Mouse (Mus musculus): ENCODE measurements around the gene Tnrc6c. TPM values are rescaled to one million over a fixed set of nuclear protein-coding genes. Genes with fewer than 3 reads are reported as not detected.

Tnrc6c gene
- polyA plus RNA-seq, 1 experiment from 2014 or later: 2.4 TPM

- H3K9ac ChIP-seq: no peak overlapping the region
- WGBS (ENCODE audit: insufficient replicate concordance): 21% methylated on average over 7 of the region's 7 CpGs
- no peak overlapping the region for H3K4me3 ChIP-seq (replicated peaks)
- H3K9me3 ChIP-seq (replicated peaks): no peaks in the 10 kb centered on the region
- ATAC-seq (ENCODE audit: insufficient read depth): no peak
- H3K4me2 ChIP-seq: no peak overlapping the region
- H3K36me3 ChIP-seq (replicated peaks): no peaks in the 10 kb centered on the region
- 0 out of 2 replicates have a peak, but pooled peaks cover 3% of the 10 kb centered on the region for H3K4me1 ChIP-seq (replicated peaks)
- H3K27me3 ChIP-seq: peaks cover 68% of the 10 kb centered on the region
- no peak overlapping the region for H3K27ac ChIP-seq (replicated peaks)
Measured at GRCm38 (mm10) chr11:117618774-117619173, 35.3 kb upstream of the Tnrc6c start.

DNA sequence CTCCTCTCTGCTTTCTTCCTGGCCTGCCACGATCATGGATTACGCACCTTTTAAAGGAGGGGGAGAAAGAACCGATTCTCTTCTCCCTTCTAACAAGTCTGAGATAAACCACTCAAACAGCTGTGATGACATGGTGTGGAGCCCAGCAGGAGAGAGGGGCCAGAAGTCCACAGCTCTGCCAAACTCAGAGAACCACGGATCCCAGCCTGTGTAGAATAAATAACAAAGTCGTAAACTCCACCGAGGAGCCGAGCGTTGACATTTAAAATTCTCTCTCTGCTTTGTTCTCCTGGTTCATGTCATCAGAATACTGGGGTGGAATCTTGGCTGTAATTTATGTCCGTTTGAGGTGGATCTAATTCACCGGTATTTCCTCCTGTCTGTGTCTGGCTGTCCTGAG is 34.5 kb upstream of the Tnrc6c start:
- no peak overlapping the region for H3K27ac ChIP-seq (replicated peaks)
- H3K4me3 ChIP-seq (replicated peaks): no peak overlapping the region
- WGBS (ENCODE audit: insufficient replicate concordance): 34% methylated on average over 10 of the region's 10 CpGs
- ATAC-seq (ENCODE audit: insufficient read depth): no peak
- no peak overlapping the region for H3K9ac ChIP-seq
- H3K4me2 ChIP-seq: no peak overlapping the region
- no peaks in the 10 kb centered on the region for H3K36me3 ChIP-seq (replicated peaks)
- 0 out of 2 replicates have a peak, but pooled peaks cover 3% of the 10 kb centered on the region for H3K4me1 ChIP-seq (replicated peaks)
- no peaks in the 10 kb centered on the region for H3K9me3 ChIP-seq (replicated peaks)
- H3K27me3 ChIP-seq: peaks cover 62% of the 10 kb centered on the region

DNA sequence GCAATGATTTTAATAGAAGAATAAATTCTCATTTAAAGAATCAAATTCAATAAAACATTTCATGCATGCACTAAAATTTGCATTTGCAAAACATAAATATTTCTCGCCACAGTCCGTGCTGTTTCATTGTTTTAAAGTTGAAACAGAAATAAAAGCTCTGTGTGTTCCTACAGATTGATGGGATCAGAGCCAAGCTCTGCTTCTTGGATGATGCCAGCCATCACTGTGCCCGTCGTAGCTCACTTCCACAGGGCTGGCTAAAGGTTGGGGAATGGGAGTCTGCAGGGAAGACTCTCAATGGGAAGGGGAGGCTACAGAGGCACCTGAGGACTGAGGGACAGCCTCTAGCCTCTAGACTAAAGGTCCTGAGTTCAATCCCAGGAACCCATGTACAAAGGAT is 28.9 kb upstream of the Tnrc6c start:
- WGBS (ENCODE audit: insufficient replicate concordance): 68% methylated on average over 4 of the region's 4 CpGs
- H3K9me3 ChIP-seq (replicated peaks): no peaks in the 10 kb centered on the region
- H3K27me3 ChIP-seq: peaks cover 52% of the 10 kb centered on the region
- ATAC-seq (ENCODE audit: insufficient read depth): no peak
- H3K4me1 ChIP-seq (replicated peaks): no peaks in the 10 kb centered on the region
- H3K4me3 ChIP-seq (replicated peaks): no peak overlapping the region
- H3K9ac ChIP-seq: no peak overlapping the region
- H3K36me3 ChIP-seq (replicated peaks): no peaks in the 10 kb centered on the region
- H3K27ac ChIP-seq (replicated peaks): no peak overlapping the region
- H3K4me2 ChIP-seq: no peak overlapping the region

- H3K9me3 ChIP-seq (replicated peaks): no peaks in the 10 kb centered on the region
- no peak for ATAC-seq (ENCODE audit: insufficient read depth)
- no peak overlapping the region for H3K4me3 ChIP-seq (replicated peaks)
- no peak overlapping the region for H3K4me2 ChIP-seq
- peaks cover 45% of the 10 kb centered on the region for H3K27me3 ChIP-seq
- no peak overlapping the region for H3K9ac ChIP-seq
- no peak overlapping the region for H3K27ac ChIP-seq (replicated peaks)
- 40% methylated on average over 6 of the region's 6 CpGs for WGBS (ENCODE audit: insufficient replicate concordance)
- H3K36me3 ChIP-seq (replicated peaks): no peaks in the 10 kb centered on the region
- H3K4me1 ChIP-seq (replicated peaks): no peaks in the 10 kb centered on the region
Measured at GRCm38 (mm10) chr11:117626557-117626956, 27.5 kb upstream of the Tnrc6c start.

- no peak overlapping the region for H3K4me3 ChIP-seq (replicated peaks)
- H3K4me1 ChIP-seq (replicated peaks): no peaks in the 10 kb centered on the region
- no peak overlapping the region for H3K27ac ChIP-seq (replicated peaks)
- WGBS (ENCODE audit: insufficient replicate concordance): 22% methylated on average over 5 of the region's 5 CpGs
- no peak overlapping the region for H3K4me2 ChIP-seq
- H3K27me3 ChIP-seq: peaks cover 41% of the 10 kb centered on the region
- no peaks in the 10 kb centered on the region for H3K9me3 ChIP-seq (replicated peaks)
- no peak overlapping the region for H3K9ac ChIP-seq
- ATAC-seq (ENCODE audit: insufficient read depth): no peak
- no peaks in the 10 kb centered on the region for H3K36me3 ChIP-seq (replicated peaks)
Measured at GRCm38 (mm10) chr11:117627060-117627562, 27.0 kb upstream of the Tnrc6c start.

DNA sequence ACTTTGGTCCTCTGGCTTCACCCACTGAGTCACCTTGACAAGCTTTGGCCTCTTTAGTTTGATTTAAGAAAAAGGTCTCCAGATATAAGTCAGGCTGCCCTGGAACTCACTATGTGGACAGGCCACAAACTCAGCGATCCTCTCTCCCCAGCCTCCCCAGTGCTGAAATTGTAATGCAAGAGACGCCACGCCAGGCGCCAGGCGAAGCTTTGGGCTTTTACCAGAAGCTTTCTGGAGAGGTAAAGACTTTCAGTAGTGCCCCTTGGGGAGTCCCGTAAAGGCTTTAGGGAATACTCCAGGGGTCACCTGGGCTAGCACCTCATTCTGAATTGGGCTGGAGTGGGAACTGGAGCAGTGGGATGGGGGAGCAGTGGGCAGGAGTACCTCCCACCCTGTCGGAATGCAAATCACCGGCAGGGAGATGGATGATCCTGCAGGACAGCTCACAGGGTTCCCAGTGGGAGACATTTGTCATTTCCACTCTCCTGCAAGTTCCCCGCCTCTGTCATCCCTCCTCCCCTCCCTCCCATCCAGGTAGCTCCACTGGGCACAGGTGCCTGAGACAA is 26.3 kb upstream of the Tnrc6c start:
- no peaks in the 10 kb centered on the region for H3K4me1 ChIP-seq (replicated peaks)

GRCm38 (mm10) chr11:117628312-117628779 is 25.7 kb upstream of the Tnrc6c start:
- no peak overlapping the region for H3K4me3 ChIP-seq (replicated peaks)
- ATAC-seq (ENCODE audit: insufficient read depth): no peak
- H3K4me2 ChIP-seq: no peak overlapping the region
- 16% methylated on average over 9 of the region's 9 CpGs for WGBS (ENCODE audit: insufficient replicate concordance)
- no peaks in the 10 kb centered on the region for H3K9me3 ChIP-seq (replicated peaks)
- H3K27me3 ChIP-seq: peaks cover 41% of the 10 kb centered on the region
- H3K27ac ChIP-seq (replicated peaks): no peak overlapping the region
- no peak overlapping the region for H3K9ac ChIP-seq
- H3K36me3 ChIP-seq (replicated peaks): no peaks in the 10 kb centered on the region
- no peaks in the 10 kb centered on the region for H3K4me1 ChIP-seq (replicated peaks)

More for the DNA sequence above, 26.3 kb upstream of the Tnrc6c start:
- Histone ChIP-seq H3K27ac (replicated peaks) (no peak overlapping the region), H3K9me3 (replicated peaks) (no peaks in the 10 kb centered on the region), H3K27me3 (peaks cover 41% of the 10 kb centered on the region), H3K9ac (no peak overlapping the region), H3K36me3 (replicated peaks) (no peaks in the 10 kb centered on the region), H3K4me3 (replicated peaks) (no peak overlapping the region), H3K4me2 (no peak overlapping the region)
- ATAC-seq (ENCODE audit: insufficient read depth): no peak
- 17% methylated on average over 9 of the region's 9 CpGs for WGBS (ENCODE audit: insufficient replicate concordance)

DNA sequence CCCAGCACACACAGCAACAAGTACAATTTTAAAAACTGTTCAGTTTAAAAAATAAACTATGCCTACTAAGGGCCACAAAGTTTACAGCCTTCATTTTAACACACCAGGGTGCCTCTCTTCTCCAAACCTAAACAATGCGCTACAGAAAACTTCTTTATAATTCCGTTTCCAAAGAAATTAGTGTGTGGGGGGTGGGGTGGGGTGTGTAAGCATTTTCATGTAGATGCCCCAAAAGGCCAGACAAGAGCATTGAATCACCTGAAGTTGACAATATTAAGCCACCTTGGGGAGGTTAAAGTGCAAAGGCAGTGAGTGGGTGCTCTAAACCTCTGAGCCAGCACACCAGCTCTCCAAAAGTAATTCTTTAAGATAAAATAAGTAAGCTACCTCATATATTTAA is 24.2 kb upstream of the Tnrc6c start:
- H3K27ac ChIP-seq (replicated peaks): no peak overlapping the region
- ATAC-seq (ENCODE audit: insufficient read depth): no peak
- H3K9me3 ChIP-seq (replicated peaks): no peaks in the 10 kb centered on the region
- no peaks in the 10 kb centered on the region for H3K36me3 ChIP-seq (replicated peaks)
- H3K4me3 ChIP-seq (replicated peaks): no peak overlapping the region
- no peak overlapping the region for H3K4me2 ChIP-seq
- no peak overlapping the region for H3K9ac ChIP-seq
- H3K27me3 ChIP-seq: peaks cover 41% of the 10 kb centered on the region
- H3K4me1 ChIP-seq (replicated peaks): no peaks in the 10 kb centered on the region
- 65% methylated on average over 2 of the region's 2 CpGs for WGBS (ENCODE audit: insufficient replicate concordance)

- Histone ChIP-seq H3K4me1 (replicated peaks) (no peaks in the 10 kb centered on the region), H3K4me3 (replicated peaks) (no peak overlapping the region), H3K9ac (no peak overlapping the region), H3K36me3 (replicated peaks) (no peaks in the 10 kb centered on the region), H3K4me2 (no peak overlapping the region), H3K9me3 (replicated peaks) (no peaks in the 10 kb centered on the region), H3K27me3 (peaks cover 41% of the 10 kb centered on the region), H3K27ac (replicated peaks) (no peak overlapping the region)
- ATAC-seq (ENCODE audit: insufficient read depth): no peak
- 66% methylated on average over 11 of the region's 11 CpGs for WGBS (ENCODE audit: insufficient replicate concordance)
Measured at GRCm38 (mm10) chr11:117630868-117631565, 23.1 kb upstream of the Tnrc6c start.

DNA sequence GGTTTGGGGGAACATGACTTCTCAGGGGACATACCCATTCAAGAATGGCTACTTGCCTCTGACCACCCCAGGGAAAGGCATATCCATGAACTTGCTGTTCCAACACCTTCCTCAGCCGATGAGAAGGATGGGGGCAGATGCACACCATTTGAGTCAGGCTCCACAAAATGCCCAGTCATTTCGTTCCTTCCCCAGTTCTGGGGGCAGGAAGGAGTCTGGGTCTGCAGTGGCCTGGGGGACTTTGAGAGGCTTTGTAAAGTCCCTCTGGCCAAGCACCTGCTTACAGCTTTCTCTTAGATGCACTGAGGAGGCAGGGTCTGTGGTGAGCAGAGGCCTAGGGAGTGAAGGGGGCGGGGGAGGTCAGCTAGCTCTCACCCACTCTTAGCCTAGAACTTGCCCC is 20.8 kb upstream of the Tnrc6c start:
- no peak overlapping the region for H3K9ac ChIP-seq
- no peak for ATAC-seq (ENCODE audit: insufficient read depth)
- no peaks in the 10 kb centered on the region for H3K9me3 ChIP-seq (replicated peaks)
- no peaks in the 10 kb centered on the region for H3K4me1 ChIP-seq (replicated peaks)
- H3K27ac ChIP-seq (replicated peaks): no peak overlapping the region
- WGBS (ENCODE audit: insufficient replicate concordance): 62% methylated on average over 3 of the region's 3 CpGs
- no peak overlapping the region for H3K4me2 ChIP-seq
- peaks cover 34% of the 10 kb centered on the region for H3K27me3 ChIP-seq
- no peaks in the 10 kb centered on the region for H3K36me3 ChIP-seq (replicated peaks)
- no peak overlapping the region for H3K4me3 ChIP-seq (replicated peaks)

GRCm38 (mm10) chr11:117638386-117638785 is 15.7 kb upstream of the Tnrc6c start:
- Histone ChIP-seq H3K9ac (no peak overlapping the region), H3K4me3 (replicated peaks) (no peak overlapping the region), H3K27me3 (peaks cover 44% of the 10 kb centered on the region), H3K36me3 (replicated peaks) (no peaks in the 10 kb centered on the region), H3K27ac (replicated peaks) (no peak overlapping the region), H3K9me3 (replicated peaks) (no peaks in the 10 kb centered on the region), H3K4me2 (no peak overlapping the region), H3K4me1 (replicated peaks) (no peaks in the 10 kb centered on the region)
- WGBS (ENCODE audit: insufficient replicate concordance): 62% methylated on average over 7 of the region's 7 CpGs
- no peak for ATAC-seq (ENCODE audit: insufficient read depth)
